Mouse (Mus musculus) C2C12 (cell line): ENCODE data around the gene Mfsd2b.

ENCODE experiments used
- CEBPB ChIP-seq: IDR thresholded peaks from one replicate; pipeline ENCODE4 v1.6.1; 2011; ENCODE audit warnings: low read depth, mild to moderate bottlenecking, control low read depth, moderate library complexity
- CTCF ChIP-seq: IDR thresholded peaks from one replicate; pipeline ENCODE4 v1.5.1; 2011; ENCODE audit not compliant: control insufficient read depth, insufficient read depth, insufficient read length
- MAX ChIP-seq: IDR thresholded peaks from one replicate; pipeline ENCODE4 v1.6.1; 2011; ENCODE audit warnings: mild to moderate bottlenecking, control low read depth
- MYOD1 ChIP-seq: IDR thresholded peaks from one replicate; pipeline ENCODE4 v1.6.1; 2011; ENCODE audit warnings: low read depth; ENCODE audit not compliant: control insufficient read depth, insufficient read length
- USF1 ChIP-seq: IDR thresholded peaks from one replicate; pipeline ENCODE4 v1.6.1; 2011; ENCODE audit warnings: low read depth, mild to moderate bottlenecking, control low read depth, moderate library complexity

- TF ChIP-seq CTCF (no peak), USF1 (no peak), MYOD1 (no peak), CEBPB (no peak), MAX (no peak)
These were observed 40.3 kb upstream of the Mfsd2b start for GRCm38 (mm10) chr12:4914441-4914840.
